Mouse (Mus musculus): ENCODE measurements at regions not wholly inside any gene's neighbourhood (a gene's known extent, or its start where the extent isn't known, plus 50 kb on each side); places are given as distances from the start of the nearest gene placed in this dataset.

- ATAC-seq (replicated peaks; ENCODE audit: low read depth, poor library complexity, severe bottlenecking) = peak; percentile 95
These were observed 396.9 kb upstream of the Pot1a start for GRCm38 (mm10) chr6:26205991-26206390.
